In the genomic region with DNA sequence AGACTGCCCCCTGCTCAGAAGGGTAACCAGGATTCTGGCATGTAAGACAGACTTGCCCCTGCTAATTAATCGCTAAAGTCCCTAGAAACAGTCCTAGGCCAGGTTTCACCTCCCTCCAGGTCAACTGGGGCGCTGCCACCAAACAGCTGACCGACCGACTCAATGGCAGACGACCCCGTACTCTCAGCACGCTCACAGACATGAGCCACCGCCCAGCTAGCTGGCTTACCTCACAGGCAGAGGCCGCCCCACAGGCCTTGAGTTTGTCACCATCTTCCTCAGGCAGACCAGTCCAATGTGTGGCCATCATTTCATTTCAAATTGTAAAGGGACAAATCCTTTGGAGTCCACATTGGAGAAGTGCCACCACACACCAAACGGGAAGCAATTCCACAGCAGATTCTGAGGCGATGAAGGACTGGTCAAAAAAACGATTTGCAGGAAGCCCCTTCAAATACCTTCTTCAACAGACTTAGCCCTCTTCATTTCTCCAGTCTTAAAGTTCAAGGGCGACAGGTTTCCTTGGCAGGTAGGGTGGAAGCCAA, we compare ENCODE assay signal across 8 mouse cellular contexts. TPM values are rescaled to one million over a fixed set of nuclear protein-coding genes. Genes with fewer than 3 reads are reported as not detected.
DNase-seq lines count a peak whose midpoint lies in the region; ATAC-seq and TF ChIP-seq lines count a peak whose summit lies in the region.

No protein-coding gene starts in this region.

- peak overlapping the region; percentile 98 for H3K9ac ChIP-seq in intestine, embryonic 16.5 days (ENCODE audit: low read depth, low read length)
- peak overlapping the region; percentile 99 for H3K9ac ChIP-seq in liver, postnatal 0 days (replicated peaks)

- H3K4me3 ChIP-seq in intestine, embryonic 16.5 days (ENCODE audit: low read length) = peak overlapping the region; percentile 93
- peak overlapping the region; percentile 98 for H3K4me3 ChIP-seq in liver, postnatal 0 days (ENCODE audit: low read depth, low read length)

- ATAC-seq in intestine, embryonic 16.5 days = no peak
- no peak for ATAC-seq in liver, postnatal 0 days
- no peak for ATAC-seq in megakaryocyte-erythroid progenitor cell, adult 5-6 weeks (replicated peaks; ENCODE audit: low FRiP score, low TSS enrichment, poor library complexity, severe bottlenecking)

- H3K27ac ChIP-seq in intestine, embryonic 16.5 days (ENCODE audit: low read length) = peak overlapping the region; percentile 99
- H3K27ac ChIP-seq in liver, postnatal 0 days (ENCODE audit: low read depth) = peak overlapping the region; percentile 99

- DNase-seq in 3T3-L1 (ENCODE audit: low read depth, low spot score) (peak; percentile 44), ES-CJ7 (ENCODE audit: low read depth, low spot score) (peak; percentile 41)
- peak; percentile 78 for DNase-seq in cerebellum, postnatal 14 days
- DNase-seq in gastrocnemius, postnatal 10 days = peak; percentile 42
- DNase-seq in liver, postnatal 0 days = peak; percentile 70
- DNase-seq in retina, postnatal 1 day = peak; percentile 67

- H3K36me3 ChIP-seq in intestine, embryonic 16.5 days (ENCODE audit: control insufficient read depth, insufficient read depth, low read length) = no peaks in the 10 kb centered on the region
- no peaks in the 10 kb centered on the region for H3K36me3 ChIP-seq in liver, postnatal 0 days (replicated peaks; ENCODE audit: insufficient read depth, low read length)

- 1% methylated on average over 13 of the region's 13 CpGs for whole genome bisulfite sequencing in intestine, embryonic 16.5 days
- 6% methylated on average over 13 of the region's 13 CpGs for WGBS in liver, postnatal 0 days (ENCODE audit: insufficient replicate concordance)

- peaks cover 28% of the 10 kb centered on the region for H3K4me1 ChIP-seq in intestine, embryonic 16.5 days (ENCODE audit: control insufficient read depth, insufficient read depth, low read length)
- H3K4me1 ChIP-seq in liver, postnatal 0 days (ENCODE audit: insufficient read depth) = peaks cover 33% of the 10 kb centered on the region

- TF ChIP-seq CTCF in liver, postnatal 0 days (IDR thresholded peaks at IDR 0.05; ENCODE audit: low read depth) = no peak

- no peaks in the 10 kb centered on the region for H3K9me3 ChIP-seq in intestine, embryonic 16.5 days (ENCODE audit: control insufficient read depth, low read length)
- no peaks in the 10 kb centered on the region for H3K9me3 ChIP-seq in liver, postnatal 0 days (ENCODE audit: low read length)

- no peak for TF ChIP-seq EP300 in liver, postnatal 0 days (IDR thresholded peaks at IDR 0.05; ENCODE audit: low read depth)

- no peaks in the 10 kb centered on the region for H3K27me3 ChIP-seq in intestine, embryonic 16.5 days (replicated peaks; ENCODE audit: control insufficient read depth, insufficient read depth, low read length)
- H3K27me3 ChIP-seq in liver, postnatal 0 days (ENCODE audit: insufficient read depth, low read length) = no peaks in the 10 kb centered on the region

- H3K4me2 ChIP-seq in intestine, embryonic 16.5 days (ENCODE audit: low read depth, low read length) = peak overlapping the region; percentile 76
- peak overlapping the region; percentile 95 for H3K4me2 ChIP-seq in liver, postnatal 0 days (ENCODE audit: low read depth, low read length)

RNA-seq across cellular contexts. Expression of gene Arhgap21, which starts 1.5 kb away (rescaled TPM):
- 10 to 100 TPM; 35.9 to 56.3 TPM for total RNA-seq in gastrocnemius, postnatal 10 days (2021)
- polyA plus RNA-seq in intestine, embryonic 16.5 days (2015; fragmentation: Nextera tagmentation; extraction: Ambion mirVana) = 7.4 and 7.7 TPM in 2 replicates
- polyA plus RNA-seq in liver, postnatal 0 days (2015; fragmentation: Nextera tagmentation; extraction: Ambion mirVana) = 4.5 and 5.5 TPM in 2 replicates
- total RNA-seq in megakaryocyte-erythroid progenitor cell, adult 5-6 weeks (2014; fragmentation: Nextera tagmentation) = 54.8 and 57.8 TPM in 2 replicates
- total RNA-seq in megakaryocyte-erythroid progenitor cell, adult 5-6 weeks (2017) = 28.3 and 32.9 TPM in 2 replicates
